Mouse (Mus musculus) brain, embryonic 14.5 days (tissue): ENCODE data around the gene Nudt21. TPM values are rescaled to one million over a fixed set of nuclear protein-coding genes. Genes with fewer than 3 reads are reported as not detected.
A peak's percentile ranks its signal among the peaks of the same experiment; 100 is the strongest.

Experiments used
- DNase-seq: peaks from one replicate; pipeline ENCODE4 v3.0.0-alpha.2; 2011; ENCODE audit warnings: low read depth
- CTCF ChIP-seq: fragments of 200-500 bp; IDR thresholded peaks from 2 replicates; pipeline ENCODE4 v1.5.1; 2012; ENCODE audit warnings: inconsistent platforms, mild to moderate bottlenecking, moderate library complexity, borderline replicate concordance; ENCODE audit not compliant: insufficient read depth, insufficient read length; ENCODE audit errors: extremely low read depth
- POLR2A ChIP-seq: fragments of 200-500 bp; IDR thresholded peaks from 2 replicates; pipeline ENCODE4 v1.6.1; 2012; ENCODE audit warnings: mild to moderate bottlenecking, inconsistent platforms, borderline replicate concordance; ENCODE audit not compliant: poor library complexity, insufficient read depth, insufficient read length, severe bottlenecking; ENCODE audit errors: extremely low read depth
- polyA plus RNA-seq: library from polyadenylated mRNA; depleted of rRNA; stranded (reverse); fragments of >200 nt; gene quantifications from 2 replicates; pipeline ENCODE4 v1.2.3, GENCODE M21; 2012; rRNA removed

The Nudt21 gene
- 70.7 and 73.4 TPM in 2 replicates for polyA plus RNA-seq

GRCm38 (mm10) chr8:94036944-94037524 is at the start of gene Nudt21, which contains the start of gene Ogfod1:
TSS of gene Nudt21 (minus strand) at chr8:94037031.
TSS of gene Ogfod1 (plus strand) at chr8:94037198.
- peak; percentile 99 for DNase-seq
- TF ChIP-seq POLR2A (no peak), CTCF (no peak)

- DNase-seq = no peak
- TF ChIP-seq POLR2A (no peak), CTCF (no peak)
Observed at GRCm38 (mm10) chr8:94076461-94077192, 39.8 kb upstream of the Nudt21 start.

GRCm38 (mm10) chr8:94068793-94069192 is 32.0 kb upstream of the Nudt21 start:
- no peak for DNase-seq

GRCm38 (mm10) chr8:94066121-94066863 is 29.5 kb upstream of the Nudt21 start:
- TF ChIP-seq CTCF (no peak), POLR2A (no peak)
- peak; percentile 84 for DNase-seq

More at GRCm38 (mm10) chr8:94068793-94069192, 32.0 kb upstream of the Nudt21 start:
- TF ChIP-seq CTCF (no peak), POLR2A (no peak)

GRCm38 (mm10) chr8:94057157-94057854 is 20.5 kb upstream of the Nudt21 start:
- peak; percentile 71 for DNase-seq
- TF ChIP-seq POLR2A (no peak), CTCF (peak; percentile 77; the same call in 1 of the 2 replicates)

- no peak for TF ChIP-seq CTCF
- TF ChIP-seq POLR2A = no peak
- no peak for DNase-seq
Observed at GRCm38 (mm10) chr8:94052696-94053095, 15.9 kb upstream of the Nudt21 start.

GRCm38 (mm10) chr8:94047845-94048244 is 11.0 kb upstream of the Nudt21 start:
- peak; percentile 69 for DNase-seq
- no peak for TF ChIP-seq CTCF
- TF ChIP-seq POLR2A = no peak

- TF ChIP-seq POLR2A (no peak), CTCF (no peak)
- peak; percentile 31 for DNase-seq
Observed at GRCm38 (mm10) chr8:94037806-94038205, 975 bp upstream of the Nudt21 start.

- TF ChIP-seq POLR2A = peak; percentile 28; the same call in 1 of the 2 replicates
Observed at GRCm38 (mm10) chr8:94036541-94036940, 290 bp downstream of the Nudt21 start.

GRCm38 (mm10) chr8:94035200-94035599 is 1.6 kb downstream of the Nudt21 start:
- no peak for DNase-seq
- TF ChIP-seq CTCF (no peak), POLR2A (no peak)

More at GRCm38 (mm10) chr8:94036541-94036940, 290 bp downstream of the Nudt21 start:
- DNase-seq = peak; percentile 87

GRCm38 (mm10) chr8:94033601-94034000 is 3.2 kb downstream of the Nudt21 start:
- no peak for TF ChIP-seq POLR2A
- TF ChIP-seq CTCF = no peak
- DNase-seq = peak; percentile 20
